Comparison of ENCODE assay signal across 9 mouse cellular contexts in the genomic region with DNA sequence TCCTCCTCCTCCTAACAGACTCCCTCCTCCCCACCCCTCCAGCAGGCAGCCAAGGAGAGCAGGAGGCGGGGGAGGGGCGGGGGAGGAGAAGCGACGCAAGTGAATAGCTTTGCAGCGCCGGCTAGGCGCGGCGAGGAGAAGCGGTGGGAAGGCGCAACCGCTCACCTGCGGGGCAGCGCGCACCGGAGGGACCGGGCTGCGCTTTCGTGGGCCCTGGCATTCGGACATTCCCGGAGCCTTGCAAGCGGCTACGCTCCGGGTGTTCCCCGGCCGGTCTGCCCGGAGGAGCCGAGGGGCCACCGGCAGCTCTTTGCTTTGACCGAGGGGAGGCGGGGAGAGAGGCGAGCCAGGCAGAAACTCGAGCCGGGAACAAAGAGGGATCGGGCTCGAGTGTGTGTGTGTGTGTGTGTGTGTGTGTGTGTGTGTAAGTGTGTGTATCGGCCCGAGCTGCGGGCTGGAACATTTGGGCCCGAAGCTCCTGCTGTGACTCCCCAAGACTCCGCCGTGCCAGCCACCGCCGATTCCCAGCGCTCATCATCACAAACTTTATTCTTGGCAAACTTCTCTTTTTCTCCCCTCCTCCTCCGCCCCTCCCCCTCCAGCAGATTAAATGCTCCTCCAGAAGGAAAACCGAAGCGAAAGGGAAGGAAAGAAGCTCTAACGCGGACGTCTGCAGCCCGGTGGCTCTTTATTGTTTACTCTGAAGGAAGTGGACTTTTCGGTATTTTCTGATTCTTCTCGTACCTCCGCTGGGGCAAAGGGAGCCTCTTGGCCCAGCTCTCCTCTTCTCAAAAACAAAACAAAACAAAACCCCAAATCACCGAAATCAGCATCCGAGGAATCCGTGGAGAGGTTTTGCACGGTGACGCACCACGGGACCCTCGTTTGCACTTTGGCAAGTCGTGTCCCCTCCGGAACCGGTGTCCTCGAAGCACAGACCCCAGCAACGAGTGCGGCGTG. TPM values are rescaled to one million over a fixed set of nuclear protein-coding genes. Genes with fewer than 3 reads are reported as not detected.
DNase-seq lines count a peak whose midpoint lies in the region; ATAC-seq lines count a peak whose summit lies in the region.
"Had no signal": no experiment of that assay in that cellular context is flagged by ENCODE, and none has a peak within 500 bp of the region (broad histone marks: within the 10 kb centered on the region; RNA-seq: fewer than 3 reads in every experiment).

TSS of gene Lef1 (plus strand) at position 281 of the 960 bp plus-strand sequence.

- no peaks in the 10 kb centered on the region for H3K9me3 ChIP-seq in forebrain, embryonic 13.5 days (replicated peaks)
- no peaks in the 10 kb centered on the region for H3K9me3 ChIP-seq in intestine, embryonic 16.5 days (ENCODE audit: control insufficient read depth, low read length)
- H3K9me3 ChIP-seq in stomach, embryonic 16.5 days (replicated peaks; ENCODE audit: control insufficient read depth, low read length) = no peaks in the 10 kb centered on the region

- peak; percentile 23 to 24 for DNase-seq in left cerebral cortex, postnatal 36 days (ENCODE audit: low spot score in 2 of 2)
- DNase-seq in left cerebral cortex, postnatal 14 days (ENCODE audit: low spot score in 2 of 2) = no peak
- peak; percentile 29 for DNase-seq in lung, postnatal 36 days
- no peak for DNase-seq in layer of hippocampus, adult 11-12 months (ENCODE audit: low spot score)

- peaks cover 43% of the 10 kb centered on the region for H3K27me3 ChIP-seq in forebrain, embryonic 13.5 days
- H3K27me3 ChIP-seq in intestine, embryonic 16.5 days (replicated peaks; ENCODE audit: control insufficient read depth, insufficient read depth, low read length) = peaks cover 82% of the 10 kb centered on the region
- H3K27me3 ChIP-seq in stomach, embryonic 16.5 days (ENCODE audit: control insufficient read depth, insufficient read depth, low read length) = peaks cover 80% of the 10 kb centered on the region

- H3K9ac ChIP-seq in forebrain, embryonic 13.5 days = peak within 1 kb of the TSS; percentile 73
- peak within 1 kb of the TSS; percentile 14; the same call in 1 of the 2 replicates for H3K9ac ChIP-seq in intestine, embryonic 16.5 days (ENCODE audit: low read depth, low read length)
- peak within 1 kb of the TSS; percentile 48 for H3K9ac ChIP-seq in stomach, embryonic 16.5 days (ENCODE audit: low read length)

- intact Hi-C loops in left cerebral cortex, postnatal 36 days (cut with DNase I) = loop anchor here (10.0 kb wide), 1 partner anchor 166 kb away; no protein-coding TSS in a partner anchor
- intact Hi-C loops in left cerebral cortex, postnatal 14 days (cut with DNase I) = no loop called here

- H3K4me2 ChIP-seq in forebrain, embryonic 13.5 days = peak within 1 kb of the TSS; percentile 74
- H3K4me2 ChIP-seq in intestine, embryonic 16.5 days (ENCODE audit: low read depth, low read length) = peak within 1 kb of the TSS; percentile 86
- peak within 1 kb of the TSS; percentile 80 for H3K4me2 ChIP-seq in stomach, embryonic 16.5 days (ENCODE audit: low read depth, low read length)

- H3K27ac ChIP-seq in forebrain, embryonic 13.5 days = peak within 1 kb of the TSS; percentile 76
- no peak within 1 kb of the TSS for H3K27ac ChIP-seq in intestine, embryonic 16.5 days (ENCODE audit: low read length)
- H3K27ac ChIP-seq in stomach, embryonic 16.5 days (ENCODE audit: low read length) = no peak within 1 kb of the TSS

- ATAC-seq in activated CD4-positive, CD25-positive, alpha-beta regulatory T cell, adult 4 months = no peak
- ATAC-seq in forebrain, embryonic 13.5 days = peak; percentile 41
- peak; percentile 34; the same call in 1 of the 2 replicates for ATAC-seq in intestine, embryonic 16.5 days
- ATAC-seq in stomach, embryonic 16.5 days (ENCODE audit: insufficient read depth, low FRiP score) = peak; percentile 34; the same call in 1 of the 2 replicates

- H3K4me3 ChIP-seq in forebrain, embryonic 13.5 days = peak within 1 kb of the TSS; percentile 51
- peak within 1 kb of the TSS; percentile 50 for H3K4me3 ChIP-seq in intestine, embryonic 16.5 days (ENCODE audit: low read length)
- peak within 1 kb of the TSS; percentile 49 for H3K4me3 ChIP-seq in stomach, embryonic 16.5 days (replicated peaks; ENCODE audit: low read length)

- no peaks in the 10 kb centered on the region for H3K36me3 ChIP-seq in forebrain, embryonic 13.5 days (ENCODE audit: poor library complexity, severe bottlenecking)
- H3K36me3 ChIP-seq in intestine, embryonic 16.5 days (ENCODE audit: control insufficient read depth, insufficient read depth, low read length) = no peaks in the 10 kb centered on the region
- H3K36me3 ChIP-seq in stomach, embryonic 16.5 days (ENCODE audit: control insufficient read depth, insufficient read depth, low read length) = no peaks in the 10 kb centered on the region

- peaks cover 62% of the 10 kb centered on the region for H3K4me1 ChIP-seq in forebrain, embryonic 13.5 days
- H3K4me1 ChIP-seq in intestine, embryonic 16.5 days (ENCODE audit: control insufficient read depth, insufficient read depth, low read length) = peaks cover 34% of the 10 kb centered on the region
- H3K4me1 ChIP-seq in stomach, embryonic 16.5 days (ENCODE audit: control insufficient read depth, insufficient read depth, low read length) = peaks cover 32% of the 10 kb centered on the region

- under 1% methylated on average over 63 of the region's 69 CpGs for WGBS in forebrain, embryonic 13.5 days
- under 1% methylated on average over 66 of the region's 69 CpGs for WGBS in intestine, embryonic 16.5 days
- WGBS in stomach, embryonic 16.5 days = under 1% methylated on average over 58 of the region's 69 CpGs

RNA-seq across cellular contexts. Expression of gene Lef1, which starts in this region (rescaled TPM):
- total RNA-seq in left cerebral cortex, postnatal 36 days (2021) = 1 to 10 TPM; 5.6 to 8.1 TPM
- total RNA-seq in left cerebral cortex, postnatal 14 days (2021) = 1 to 10 TPM; 6.3 to 8.4 TPM
- polyA plus RNA-seq in activated CD4-positive, CD25-positive, alpha-beta regulatory T cell, adult 4 months (2017; shearing (Covaris generic)) = 100 to 1,000 TPM; 175 to 182 TPM
- 24.8 and 27.6 TPM in 2 replicates for polyA plus RNA-seq in forebrain, embryonic 13.5 days (2015; fragmentation: Nextera tagmentation; extraction: Ambion mirVana)
- polyA plus RNA-seq in intestine, embryonic 16.5 days (2015; fragmentation: Nextera tagmentation; extraction: Ambion mirVana) = 0.28 and 0.31 TPM in 2 replicates
- 0.98 and 1.2 TPM in 2 replicates for polyA plus RNA-seq in stomach, embryonic 16.5 days (2015; fragmentation: Nextera tagmentation; extraction: Ambion mirVana)
- total RNA-seq: common myeloid progenitor, adult 5-6 weeks had no signal

Comparison
In these comparisons a context has a peak if more than half of its experiments do, and no peak if none do; other contexts are left out.
1. RNA of gene Lef1 (polyA plus RNA-seq): 175 to 182 TPM in activated CD4-positive, CD25-positive, alpha-beta regulatory T cell, adult 4 months and 24.8 to 27.6 TPM in forebrain, embryonic 13.5 days; 0.98 to 1.2 TPM in stomach, embryonic 16.5 days and 0.28 to 0.31 TPM in intestine, embryonic 16.5 days; every median in the first group is over 10 times any median in the second.
2. DNase-seq: peak in left cerebral cortex, postnatal 36 days (2 of 2) and lung, postnatal 36 days (single experiment); none in left cerebral cortex, postnatal 14 days (0 of 2) and layer of hippocampus, adult 11-12 months (single experiment).
3. Peak in ATAC-seq, H3K4me3 ChIP-seq, H3K9ac ChIP-seq and H3K4me2 ChIP-seq in intestine, embryonic 16.5 days; RNA of the gene not detected or under 1 TPM.
4. H3K9ac ChIP-seq: peak in every context shown above with its lines; median percentile 73 in forebrain, embryonic 13.5 days; 48 in stomach, embryonic 16.5 days; 14 in intestine, embryonic 16.5 days.
5. Peak in every context shown above with its lines, with median percentiles within 50 percentile points of each other: H3K4me2 ChIP-seq and H3K4me3 ChIP-seq.